In the genomic region with DNA sequence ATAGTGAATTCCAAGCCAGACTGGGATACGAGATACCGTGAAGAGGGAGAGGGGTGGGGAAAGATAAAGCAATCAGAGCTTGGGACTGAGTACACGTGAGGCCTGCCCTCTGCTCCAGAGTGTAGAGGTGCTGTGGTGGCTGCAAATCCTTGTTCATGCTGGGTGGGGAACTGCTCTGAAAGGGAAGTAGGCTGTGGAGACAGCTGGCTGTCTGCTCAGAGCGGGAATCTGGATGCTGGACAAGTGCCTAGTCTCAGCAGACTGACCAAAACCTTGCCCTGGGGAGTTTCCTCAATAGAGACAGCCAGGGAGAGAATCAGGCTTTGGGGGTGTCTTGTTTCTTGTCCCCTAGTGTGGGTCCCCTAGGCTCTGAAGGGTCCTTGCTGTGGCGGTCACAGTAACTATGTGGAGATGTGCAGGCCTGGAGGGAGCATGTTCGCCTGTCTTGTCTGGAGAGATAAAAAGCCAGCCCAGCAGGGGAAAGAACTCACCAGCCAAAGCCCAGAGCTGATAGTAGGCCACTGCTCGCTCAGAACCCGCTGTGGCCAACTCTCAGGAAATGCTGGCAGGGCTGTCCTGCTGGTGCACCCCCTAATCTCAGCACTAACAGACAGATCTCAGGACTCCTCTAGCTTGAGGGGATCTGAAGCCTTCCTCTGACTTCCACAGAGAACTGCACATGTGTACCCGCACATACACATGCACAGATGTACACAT, we compare ENCODE assay signal across 8 mouse cellular contexts. TPM values are rescaled to one million over a fixed set of nuclear protein-coding genes. Genes with fewer than 3 reads are reported as not detected.
DNase-seq lines count a peak whose midpoint lies in the region; ATAC-seq and TF ChIP-seq lines count a peak whose summit lies in the region.

No protein-coding gene starts in this region.

- H3K4me2 ChIP-seq in lung, embryonic 14.5 days, result no peak overlapping the region
- H3K4me2 ChIP-seq in limb, embryonic 15.5 days, result no peak overlapping the region
- no peak overlapping the region for H3K4me2 ChIP-seq in stomach, embryonic 14.5 days (replicated peaks; ENCODE audit: low read depth, low read length)

- DNase-seq in lung, embryonic 14.5 days, result peak; percentile 73
- no peak for DNase-seq in lung, postnatal 25 days (ENCODE audit: low spot score)
- DNase-seq in brain, embryonic 14.5 days (ENCODE audit: low read depth), result peak; percentile 49
- peak; percentile 58 to 67 for DNase-seq in heart, postnatal 14 days
- DNase-seq in urinary bladder, adult 2 months (ENCODE audit: low spot score), result no peak

- no peak overlapping the region for H3K9ac ChIP-seq in lung, embryonic 14.5 days
- no peak overlapping the region for H3K9ac ChIP-seq in limb, embryonic 15.5 days
- H3K9ac ChIP-seq in stomach, embryonic 14.5 days (replicated peaks; ENCODE audit: low read depth, low read length), result no peak overlapping the region

- peaks cover 39% of the 10 kb centered on the region for H3K4me1 ChIP-seq in lung, embryonic 14.5 days (ENCODE audit: insufficient read depth)
- peaks cover 63% of the 10 kb centered on the region for H3K4me1 ChIP-seq in limb, embryonic 15.5 days
- peaks cover 43% of the 10 kb centered on the region for H3K4me1 ChIP-seq in stomach, embryonic 14.5 days (ENCODE audit: control insufficient read depth, insufficient read depth, low read length)

- no peaks in the 10 kb centered on the region for H3K9me3 ChIP-seq in lung, embryonic 14.5 days (ENCODE audit: low read depth, low read length)
- H3K9me3 ChIP-seq in limb, embryonic 15.5 days, result no peaks in the 10 kb centered on the region
- no peaks in the 10 kb centered on the region for H3K9me3 ChIP-seq in stomach, embryonic 14.5 days (ENCODE audit: control insufficient read depth, low read depth, low read length)

- no peak for ATAC-seq in lung, embryonic 14.5 days (ENCODE audit: insufficient read depth)
- ATAC-seq in limb, embryonic 15.5 days (ENCODE audit: insufficient number of reproducible peaks, low FRiP score, low TSS enrichment, low read depth), result no peak
- ATAC-seq in stomach, embryonic 14.5 days (ENCODE audit: insufficient number of reproducible peaks, insufficient read depth, low FRiP score, low read depth), result peak; percentile 34; the same call in 1 of the 2 replicates
- ATAC-seq in CD4-positive, CD25-positive, alpha-beta regulatory T cell, adult 4 months, result no peak

- H3K27ac ChIP-seq in lung, embryonic 14.5 days (ENCODE audit: low read depth), result peak overlapping the region; percentile 71
- H3K27ac ChIP-seq in limb, embryonic 15.5 days, result peak overlapping the region; percentile 75
- H3K27ac ChIP-seq in stomach, embryonic 14.5 days (ENCODE audit: low read length), result peak overlapping the region; percentile 69

- no peak overlapping the region for H3K4me3 ChIP-seq in lung, embryonic 14.5 days (ENCODE audit: low read depth, low read length)
- no peak overlapping the region for H3K4me3 ChIP-seq in limb, embryonic 15.5 days
- H3K4me3 ChIP-seq in stomach, embryonic 14.5 days (ENCODE audit: low read depth, low read length), result no peak overlapping the region

- WGBS in lung, embryonic 14.5 days, result 31% methylated on average over 9 of the region's 9 CpGs
- WGBS in limb, embryonic 15.5 days, result 55% methylated on average over 9 of the region's 9 CpGs
- 38% methylated on average over 9 of the region's 9 CpGs for WGBS in stomach, embryonic 14.5 days

- no peaks in the 10 kb centered on the region for H3K27me3 ChIP-seq in lung, embryonic 14.5 days (ENCODE audit: insufficient read depth, low read length)
- no peaks in the 10 kb centered on the region for H3K27me3 ChIP-seq in limb, embryonic 15.5 days
- no peaks in the 10 kb centered on the region for H3K27me3 ChIP-seq in stomach, embryonic 14.5 days (ENCODE audit: control insufficient read depth, insufficient read depth, low read length)

- no peak for TF ChIP-seq POLR2A in brain, embryonic 14.5 days (IDR thresholded peaks at IDR 0.05; ENCODE audit: borderline replicate concordance, extremely low read depth, insufficient read depth, insufficient read length, poor library complexity, severe bottlenecking)

- no peak for TF ChIP-seq CTCF in lung, embryonic 14.5 days (IDR thresholded peaks at IDR 0.05; ENCODE audit: low read depth)
- no peak for TF ChIP-seq CTCF in brain, embryonic 14.5 days (IDR thresholded peaks at IDR 0.05; ENCODE audit: borderline replicate concordance, extremely low read depth, insufficient read depth, insufficient read length)

- intact Hi-C loops in heart, postnatal 14 days (cut with DNase I), result no loop called here

- no peaks in the 10 kb centered on the region for H3K36me3 ChIP-seq in lung, embryonic 14.5 days (ENCODE audit: insufficient read depth)
- no peaks in the 10 kb centered on the region for H3K36me3 ChIP-seq in limb, embryonic 15.5 days
- no peaks in the 10 kb centered on the region for H3K36me3 ChIP-seq in stomach, embryonic 14.5 days (ENCODE audit: control insufficient read depth, insufficient read depth, low read length)

RNA-seq across cellular contexts. Expression of a gene that starts 3.2 kb away (rescaled TPM):
- 144 and 158 TPM in 2 replicates for polyA plus RNA-seq in lung, embryonic 14.5 days (2014; fragmentation: Nextera tagmentation; extraction: Ambion mirVana)
- 31.1 and 76.6 TPM in 2 replicates for polyA plus RNA-seq in brain, embryonic 14.5 days (2012; rRNA removed)
- total RNA-seq in heart, postnatal 14 days (2021), result 1 to 10 TPM; 5.6 to 9.7 TPM
- polyA plus RNA-seq in limb, embryonic 15.5 days (2015; fragmentation: Nextera tagmentation; extraction: Ambion mirVana), result 119 and 134 TPM in 2 replicates
- 133 and 149 TPM in 2 replicates for polyA plus RNA-seq in stomach, embryonic 14.5 days (2014; fragmentation: Nextera tagmentation; extraction: Ambion mirVana)
- polyA plus RNA-seq in urinary bladder, adult 2 months (2012; rRNA removed), result 6.5 and 8.8 TPM in 2 replicates
- polyA plus RNA-seq in CD4-positive, CD25-positive, alpha-beta regulatory T cell, adult 4 months (2017; shearing (Covaris generic)), result 10 to 100 TPM; 31.4 to 55.1 TPM

RNA-seq across cellular contexts. Expression of a gene that starts 3.3 kb away (rescaled TPM):
- polyA plus RNA-seq in lung, embryonic 14.5 days (2014; fragmentation: Nextera tagmentation; extraction: Ambion mirVana), result 4.6 TPM in 2 replicates
- polyA plus RNA-seq in brain, embryonic 14.5 days (2012; rRNA removed), result 4.5 and 6.7 TPM in 2 replicates
- 1 to 10 TPM; 4.2 to 6.6 TPM for total RNA-seq in heart, postnatal 14 days (2021)
- polyA plus RNA-seq in limb, embryonic 15.5 days (2015; fragmentation: Nextera tagmentation; extraction: Ambion mirVana), result 4.6 and 4.9 TPM in 2 replicates
- 6.4 and 7.1 TPM in 2 replicates for polyA plus RNA-seq in stomach, embryonic 14.5 days (2014; fragmentation: Nextera tagmentation; extraction: Ambion mirVana)
- polyA plus RNA-seq in urinary bladder, adult 2 months (2012; rRNA removed), result 11.8 and 13.1 TPM in 2 replicates
- polyA plus RNA-seq in CD4-positive, CD25-positive, alpha-beta regulatory T cell, adult 4 months (2017; shearing (Covaris generic)), result 10 to 100 TPM; 24.8 to 42.0 TPM

RNA-seq across cellular contexts. Expression of a gene that starts 19.6 kb away (rescaled TPM):
- polyA plus RNA-seq in lung, embryonic 14.5 days (2014; fragmentation: Nextera tagmentation; extraction: Ambion mirVana), result 0.23 and 0.30 TPM in 2 replicates
- polyA plus RNA-seq in brain, embryonic 14.5 days (2012; rRNA removed), result 0.11 and 1.2 TPM in 2 replicates
- total RNA-seq in heart, postnatal 14 days (2021), result 1 to 10 TPM in 1 of 2 experiments, under 1 TPM in 1; 0.98 to 2.3 TPM
- polyA plus RNA-seq in limb, embryonic 15.5 days (2015; fragmentation: Nextera tagmentation; extraction: Ambion mirVana), result 0.50 and 0.71 TPM in 2 replicates
- 1.1 TPM in 1 of 2 replicates, not detected in the other for polyA plus RNA-seq in stomach, embryonic 14.5 days (2014; fragmentation: Nextera tagmentation; extraction: Ambion mirVana)
- polyA plus RNA-seq in urinary bladder, adult 2 months (2012; rRNA removed), result 0.22 TPM in 1 of 2 replicates, not detected in the other
- 1 to 10 TPM; 1.0 to 3.2 TPM for polyA plus RNA-seq in CD4-positive, CD25-positive, alpha-beta regulatory T cell, adult 4 months (2017; shearing (Covaris generic))

RNA-seq across cellular contexts. Expression of a gene that starts 19.6 kb away (rescaled TPM):
- 65.9 and 71.6 TPM in 2 replicates for polyA plus RNA-seq in lung, embryonic 14.5 days (2014; fragmentation: Nextera tagmentation; extraction: Ambion mirVana)
- polyA plus RNA-seq in brain, embryonic 14.5 days (2012; rRNA removed), result 12.9 and 13.6 TPM in 2 replicates
- total RNA-seq in heart, postnatal 14 days (2021), result 100 to 1,000 TPM; 108 to 109 TPM
- 74.0 and 85.6 TPM in 2 replicates for polyA plus RNA-seq in limb, embryonic 15.5 days (2015; fragmentation: Nextera tagmentation; extraction: Ambion mirVana)
- 101 and 115 TPM in 2 replicates for polyA plus RNA-seq in stomach, embryonic 14.5 days (2014; fragmentation: Nextera tagmentation; extraction: Ambion mirVana)
- polyA plus RNA-seq in urinary bladder, adult 2 months (2012; rRNA removed), result 90.0 and 106 TPM in 2 replicates
- 100 to 1,000 TPM; 110 to 153 TPM for polyA plus RNA-seq in CD4-positive, CD25-positive, alpha-beta regulatory T cell, adult 4 months (2017; shearing (Covaris generic))

RNA-seq across cellular contexts. Expression of a gene that starts 20.0 kb away (rescaled TPM):
- polyA plus RNA-seq in lung, embryonic 14.5 days (2014; fragmentation: Nextera tagmentation; extraction: Ambion mirVana), result 395 and 399 TPM in 2 replicates
- polyA plus RNA-seq in brain, embryonic 14.5 days (2012; rRNA removed), result 31.8 and 61.9 TPM in 2 replicates
- total RNA-seq in heart, postnatal 14 days (2021), result 1 to 10 TPM; 3.8 to 9.8 TPM
- polyA plus RNA-seq in limb, embryonic 15.5 days (2015; fragmentation: Nextera tagmentation; extraction: Ambion mirVana), result 240 and 254 TPM in 2 replicates
- 287 and 307 TPM in 2 replicates for polyA plus RNA-seq in stomach, embryonic 14.5 days (2014; fragmentation: Nextera tagmentation; extraction: Ambion mirVana)
- polyA plus RNA-seq in urinary bladder, adult 2 months (2012; rRNA removed), result 3.3 and 4.3 TPM in 2 replicates
- 10 to 100 TPM; 16.9 to 31.5 TPM for polyA plus RNA-seq in CD4-positive, CD25-positive, alpha-beta regulatory T cell, adult 4 months (2017; shearing (Covaris generic))

Comparison
In these comparisons a context has a peak if more than half of its experiments do, and no peak if none do; other contexts are left out.
1. DNase-seq: peak in lung, embryonic 14.5 days (single experiment), brain, embryonic 14.5 days (single experiment) and heart, postnatal 14 days (2 of 2); none in lung, postnatal 25 days (single experiment) and urinary bladder, adult 2 months (single experiment).
2. Peak in every context shown above with its lines, with median percentiles within 50 percentile points of each other: H3K27ac ChIP-seq.